Mouse (Mus musculus) lung, embryonic 16.5 days (tissue): ENCODE data around the gene Jrkl. TPM values are rescaled to one million over a fixed set of nuclear protein-coding genes. Genes with fewer than 3 reads are reported as not detected.
A peak's percentile ranks its signal among the peaks of the same experiment; 100 is the strongest.

Source experiments
- ATAC-seq: fragments of 200-750 bp; cut with Nextera tagmentation; 2 replicates; pipeline ENCODE4 v1.8.0; 2017; ENCODE audit warnings: low read depth, mild to moderate bottlenecking, moderate library complexity
- H3K27ac ChIP-seq: fragments of 300-500 bp; sonication (generic); 2 replicates; pipeline ENCODE4 v1.5.1; 2014; ENCODE audit warnings: mild to moderate bottlenecking, control low read depth, low read length
- H3K27me3 ChIP-seq: fragments of 300-500 bp; sonication (generic); 2 replicates; pipeline ENCODE4 v1.6.1; 2014; ENCODE audit warnings: low read depth, low read length, mixed read lengths; ENCODE audit not compliant: control insufficient read depth, insufficient read depth
- H3K36me3 ChIP-seq: fragments of 300-500 bp; sonication (generic); 2 replicates; pipeline ENCODE4 v1.6.1; 2014; ENCODE audit warnings: low read length; ENCODE audit not compliant: control insufficient read depth, insufficient read depth
- H3K4me1 ChIP-seq: fragments of 300-500 bp; sonication (generic); replicated peaks from 2 replicates; pipeline ENCODE4 v1.6.1; 2014; ENCODE audit warnings: low read length, mixed read lengths; ENCODE audit not compliant: control insufficient read depth, insufficient read depth
- H3K4me2 ChIP-seq: fragments of 300-500 bp; sonication (generic); 2 replicates; pipeline ENCODE4 v1.6.1; 2014; ENCODE audit warnings: low read depth, low read length, control low read depth
- H3K4me3 ChIP-seq: fragments of 300-500 bp; sonication (generic); 2 replicates; pipeline ENCODE4 v1.5.1; 2014; ENCODE audit warnings: mild to moderate bottlenecking, low read length, control low read depth
- H3K9ac ChIP-seq: fragments of 300-500 bp; sonication (generic); 2 replicates; pipeline ENCODE4 v1.6.1; 2014; ENCODE audit warnings: low read length, control low read depth
- H3K9me3 ChIP-seq: fragments of 300-500 bp; sonication (generic); 2 replicates; pipeline ENCODE4 v1.6.1; 2016; ENCODE audit warnings: low read length; ENCODE audit not compliant: control insufficient read depth
- WGBS: fragments of 180-500 bp; shearing (Covaris S2); extraction: QIAGEN DNeasy Blood & Tissue Kit; methylation state at CpG from one replicate; pipeline ENCODE4 v1.1.7; 2014; 5-methylcytosine and 5-hydroxymethylcytosine counted together
- polyA plus RNA-seq: library from polyadenylated mRNA; unstranded; fragments of >200 nt; fragmentation: Nextera tagmentation; extraction: Ambion mirVana; gene quantifications from 2 replicates; pipeline ENCODE4 v1.2.1, GENCODE M21; 2015

Gene Jrkl
- 9.3 and 11.1 TPM in 2 replicates for polyA plus RNA-seq

DNA sequence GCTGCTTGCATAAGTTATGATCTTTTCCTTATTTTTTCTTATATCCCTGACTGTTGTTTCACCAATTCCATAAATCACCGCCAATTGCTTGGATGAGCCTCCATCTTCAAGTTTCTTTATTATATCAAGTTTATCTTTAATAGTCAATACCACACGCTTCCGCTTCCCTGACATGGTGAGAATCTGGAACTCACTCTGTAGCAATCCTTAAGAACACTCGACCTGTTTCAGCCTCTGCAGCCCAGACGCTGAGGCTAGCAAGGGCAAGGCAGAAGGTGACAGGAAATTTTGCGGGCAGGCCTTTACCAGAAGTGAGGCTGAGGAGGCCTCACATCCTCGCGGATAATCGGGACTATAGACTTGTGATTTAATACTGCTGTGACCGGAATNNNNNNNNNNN lies at the start of gene Jrkl:
Gene Jrkl (minus strand): TSS at position 349 of the 400 bp plus-strand sequence.
- H3K4me1 ChIP-seq, result peaks cover 3% of the 10 kb centered on the region; the same call in 1 of the 2 replicates
- H3K27me3 ChIP-seq, result no peaks in the 10 kb centered on the region
- H3K27ac ChIP-seq, result peak within 1 kb of the TSS; percentile 86
- no peak for ATAC-seq
- peak within 1 kb of the TSS; percentile 75 for H3K9ac ChIP-seq
- no peaks in the 10 kb centered on the region for H3K9me3 ChIP-seq
- H3K4me2 ChIP-seq, result peak within 1 kb of the TSS; percentile 58
- H3K4me3 ChIP-seq, result peak within 1 kb of the TSS; percentile 65
- WGBS, result 4% methylated on average over 10 of the region's 10 CpGs
- no peaks in the 10 kb centered on the region for H3K36me3 ChIP-seq

DNA sequence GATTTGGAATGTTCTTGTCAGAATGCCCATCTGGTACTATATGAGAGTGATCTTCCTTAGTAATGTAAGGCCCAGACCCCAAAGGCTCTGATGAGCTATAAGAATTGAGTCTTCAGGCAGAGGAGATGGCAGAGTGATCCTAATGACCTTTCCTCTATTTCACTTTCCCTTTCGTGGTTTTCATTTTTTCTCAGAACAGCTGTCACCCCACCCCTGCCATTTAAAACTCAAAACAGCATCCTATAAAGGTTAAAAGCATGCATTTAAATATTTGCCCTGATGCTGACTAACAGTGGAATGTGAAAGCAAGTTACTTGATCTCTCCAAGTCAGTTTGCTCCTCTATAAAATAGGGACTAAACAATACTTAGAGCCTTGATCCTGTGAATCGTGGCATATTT lies 41.9 kb upstream of the Jrkl start:
- no peak for ATAC-seq
- Histone ChIP-seq H3K9ac (no peak overlapping the region), H3K9me3 (no peaks in the 10 kb centered on the region), H3K36me3 (no peaks in the 10 kb centered on the region; the same call in 1 of the 2 replicates), H3K4me3 (no peak overlapping the region), H3K4me2 (no peak overlapping the region), H3K27ac (no peak overlapping the region), H3K27me3 (no peaks in the 10 kb centered on the region), H3K4me1 (no peaks in the 10 kb centered on the region)
- WGBS, result 65% methylated on average over 2 of the region's 2 CpGs

DNA sequence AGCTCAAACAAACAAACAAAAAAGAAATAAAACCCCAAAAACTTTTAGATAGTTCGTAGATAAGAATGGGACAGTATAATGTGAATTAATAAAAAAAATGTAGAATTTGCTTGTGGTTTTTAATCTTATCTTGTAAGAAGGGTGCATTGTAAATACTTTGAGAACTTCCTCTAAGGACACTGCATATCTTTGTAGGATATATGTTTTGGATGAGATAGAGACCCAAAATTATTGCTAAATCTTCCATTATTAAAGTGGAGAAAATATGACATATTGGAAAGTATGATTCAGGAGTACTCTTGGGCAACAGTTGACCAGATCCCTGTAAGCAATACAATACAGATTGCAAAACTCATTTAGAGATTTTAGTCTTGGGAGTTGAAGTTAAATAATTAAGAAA lies 27.6 kb upstream of the Jrkl start:
- 0 out of 2 replicates have a peak, but pooled peaks cover 5% of the 10 kb centered on the region for H3K36me3 ChIP-seq
- no peak for ATAC-seq
- no peaks in the 10 kb centered on the region for H3K27me3 ChIP-seq
- H3K4me3 ChIP-seq, result no peak overlapping the region
- 85% methylated on average over 1 of the region's 1 CpGs for WGBS
- H3K4me1 ChIP-seq, result no peaks in the 10 kb centered on the region
- no peak overlapping the region for H3K9ac ChIP-seq
- H3K4me2 ChIP-seq, result no peak overlapping the region
- no peak overlapping the region for H3K27ac ChIP-seq
- no peaks in the 10 kb centered on the region for H3K9me3 ChIP-seq

DNA sequence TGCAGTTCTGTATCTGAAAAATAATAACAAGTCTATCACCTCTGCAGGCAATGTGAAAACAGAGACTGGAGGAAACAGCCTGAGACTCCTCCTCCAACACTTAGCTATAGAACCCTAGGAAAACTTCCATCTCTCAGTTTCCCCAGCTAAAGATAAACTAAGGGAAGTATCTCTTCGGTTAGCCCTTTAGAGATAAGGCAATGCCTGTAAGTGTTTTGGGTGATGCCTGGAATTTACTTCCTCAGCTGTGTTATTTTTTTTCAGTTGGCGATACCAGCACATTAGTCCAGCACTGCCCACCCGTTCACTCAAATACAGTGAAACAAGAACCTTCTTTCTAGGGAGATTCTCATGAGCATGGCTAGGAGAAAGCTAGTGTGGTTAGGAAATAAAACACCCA lies 15.4 kb upstream of the Jrkl start:
- no peak overlapping the region for H3K27ac ChIP-seq
- no peak for ATAC-seq
- no peaks in the 10 kb centered on the region for H3K9me3 ChIP-seq
- no peaks in the 10 kb centered on the region for H3K4me1 ChIP-seq
- WGBS, result 57% methylated on average over 3 of the region's 3 CpGs
- no peak overlapping the region for H3K9ac ChIP-seq
- H3K4me2 ChIP-seq, result no peak overlapping the region
- H3K4me3 ChIP-seq, result no peak overlapping the region
- H3K36me3 ChIP-seq, result no peaks in the 10 kb centered on the region
- H3K27me3 ChIP-seq, result no peaks in the 10 kb centered on the region

DNA sequence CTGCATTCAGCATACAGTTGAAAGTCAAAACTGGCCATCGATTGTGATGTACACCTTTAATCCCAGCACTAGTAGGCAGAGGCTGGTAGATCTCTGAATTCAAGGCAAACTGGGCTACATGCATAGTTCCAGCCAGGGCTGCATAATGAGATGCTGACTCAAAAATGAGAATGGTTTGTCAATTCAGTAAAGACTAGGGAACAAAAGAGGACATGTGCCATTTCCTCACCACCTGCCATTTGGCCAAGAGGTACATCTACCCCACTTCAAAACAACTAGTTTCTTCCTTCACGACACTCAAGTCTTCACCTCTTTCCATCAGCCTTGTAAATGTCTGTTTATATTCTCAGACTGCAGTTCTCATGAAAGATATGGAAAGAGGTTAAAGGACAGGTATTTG lies 12.5 kb upstream of the Jrkl start:
- WGBS, result 89% methylated on average over 2 of the region's 2 CpGs

DNA sequence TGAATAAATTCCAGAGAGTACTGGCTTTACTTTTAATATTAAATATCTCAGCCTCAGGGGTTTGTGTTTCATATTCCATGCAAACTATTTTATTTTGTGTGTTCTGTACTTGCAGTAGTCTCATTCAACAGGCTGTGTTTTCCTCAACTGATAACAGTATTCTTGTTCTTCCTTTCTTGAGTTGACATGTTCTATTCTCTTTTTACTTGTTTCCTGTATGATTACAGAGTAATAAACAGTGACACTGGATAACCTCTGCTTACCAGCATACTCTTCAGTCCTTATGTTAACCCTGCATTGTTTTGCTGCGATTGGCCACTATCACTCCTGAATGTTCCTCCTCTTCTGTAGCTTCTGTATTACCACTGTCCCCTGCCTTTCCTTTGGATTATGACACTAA lies 11.1 kb upstream of the Jrkl start:
- no peaks in the 10 kb centered on the region for H3K4me1 ChIP-seq
- H3K9ac ChIP-seq, result no peak overlapping the region
- H3K4me2 ChIP-seq, result no peak overlapping the region
- H3K27ac ChIP-seq, result no peak overlapping the region
- H3K9me3 ChIP-seq, result no peaks in the 10 kb centered on the region
- H3K27me3 ChIP-seq, result no peaks in the 10 kb centered on the region
- peaks cover 2% of the 10 kb centered on the region; the same call in 1 of the 2 replicates for H3K36me3 ChIP-seq
- WGBS, result 91% methylated on average over 1 of the region's 1 CpGs
- no peak overlapping the region for H3K4me3 ChIP-seq
- ATAC-seq, result no peak

More for the DNA sequence above, 12.5 kb upstream of the Jrkl start:
- Histone ChIP-seq H3K9me3 (no peaks in the 10 kb centered on the region), H3K4me3 (no peak overlapping the region), H3K27me3 (no peaks in the 10 kb centered on the region), H3K4me2 (no peak overlapping the region), H3K4me1 (no peaks in the 10 kb centered on the region), H3K27ac (no peak overlapping the region), H3K9ac (no peak overlapping the region), H3K36me3 (peaks cover 2% of the 10 kb centered on the region; the same call in 1 of the 2 replicates)
- ATAC-seq, result no peak

DNA sequence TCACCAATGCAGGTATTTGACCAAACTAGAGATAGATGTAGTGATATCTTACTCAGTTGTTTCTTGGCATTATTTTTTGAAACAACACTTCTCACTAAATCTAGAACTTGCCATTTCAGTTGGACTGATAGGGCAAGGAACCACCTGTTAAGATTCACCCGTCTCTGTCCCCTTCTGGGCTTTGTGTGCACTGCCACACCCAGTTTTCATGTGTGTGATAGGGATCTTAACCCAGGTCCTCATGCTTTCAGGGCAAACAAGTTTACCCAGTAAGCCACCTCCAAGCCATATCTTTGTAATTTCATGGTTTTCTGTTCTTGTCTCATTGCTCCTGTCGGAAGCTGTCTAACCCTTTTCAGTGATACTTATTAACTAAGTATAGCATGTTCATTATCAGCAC lies 5.6 kb upstream of the Jrkl start:
- Histone ChIP-seq H3K9ac (no peak overlapping the region), H3K27ac (no peak overlapping the region), H3K27me3 (no peaks in the 10 kb centered on the region), H3K4me1 (no peaks in the 10 kb centered on the region; the same call in 1 of the 2 replicates), H3K9me3 (no peaks in the 10 kb centered on the region), H3K4me3 (no peak overlapping the region), H3K36me3 (peaks cover 2% of the 10 kb centered on the region; the same call in 1 of the 2 replicates), H3K4me2 (no peak overlapping the region)
- no peak for ATAC-seq
- 71% methylated on average over 2 of the region's 2 CpGs for WGBS

DNA sequence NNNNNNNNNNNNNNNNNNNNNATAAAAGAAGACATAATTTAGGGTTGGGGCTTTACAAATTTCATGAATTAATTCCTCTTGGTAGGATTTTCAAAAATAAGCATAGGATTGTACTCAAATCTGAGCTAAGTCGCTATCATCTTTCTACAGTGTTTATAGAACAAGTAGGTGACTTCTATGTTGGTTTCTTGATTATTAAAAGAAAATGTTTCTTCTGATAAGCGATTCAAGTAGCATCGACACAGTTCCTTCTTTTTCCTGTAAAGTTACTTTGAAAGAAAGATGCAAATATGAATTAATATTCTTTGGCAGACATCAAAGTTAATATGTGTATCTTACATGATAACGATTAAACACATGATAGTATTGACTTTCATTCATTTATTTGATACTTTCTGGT lies 2.5 kb upstream of the Jrkl start:
- H3K4me2 ChIP-seq, result no peak overlapping the region; the same call in 1 of the 2 replicates
- H3K27me3 ChIP-seq, result no peaks in the 10 kb centered on the region
- no peak for ATAC-seq
- H3K9me3 ChIP-seq, result no peaks in the 10 kb centered on the region
- H3K4me1 ChIP-seq, result peaks cover 3% of the 10 kb centered on the region; the same call in 1 of the 2 replicates
- H3K27ac ChIP-seq, result no peak overlapping the region
- 90% methylated on average over 4 of the region's 4 CpGs for WGBS
- H3K9ac ChIP-seq, result no peak overlapping the region
- H3K4me3 ChIP-seq, result no peak overlapping the region; the same call in 1 of the 2 replicates
- H3K36me3 ChIP-seq, result no peaks in the 10 kb centered on the region

DNA sequence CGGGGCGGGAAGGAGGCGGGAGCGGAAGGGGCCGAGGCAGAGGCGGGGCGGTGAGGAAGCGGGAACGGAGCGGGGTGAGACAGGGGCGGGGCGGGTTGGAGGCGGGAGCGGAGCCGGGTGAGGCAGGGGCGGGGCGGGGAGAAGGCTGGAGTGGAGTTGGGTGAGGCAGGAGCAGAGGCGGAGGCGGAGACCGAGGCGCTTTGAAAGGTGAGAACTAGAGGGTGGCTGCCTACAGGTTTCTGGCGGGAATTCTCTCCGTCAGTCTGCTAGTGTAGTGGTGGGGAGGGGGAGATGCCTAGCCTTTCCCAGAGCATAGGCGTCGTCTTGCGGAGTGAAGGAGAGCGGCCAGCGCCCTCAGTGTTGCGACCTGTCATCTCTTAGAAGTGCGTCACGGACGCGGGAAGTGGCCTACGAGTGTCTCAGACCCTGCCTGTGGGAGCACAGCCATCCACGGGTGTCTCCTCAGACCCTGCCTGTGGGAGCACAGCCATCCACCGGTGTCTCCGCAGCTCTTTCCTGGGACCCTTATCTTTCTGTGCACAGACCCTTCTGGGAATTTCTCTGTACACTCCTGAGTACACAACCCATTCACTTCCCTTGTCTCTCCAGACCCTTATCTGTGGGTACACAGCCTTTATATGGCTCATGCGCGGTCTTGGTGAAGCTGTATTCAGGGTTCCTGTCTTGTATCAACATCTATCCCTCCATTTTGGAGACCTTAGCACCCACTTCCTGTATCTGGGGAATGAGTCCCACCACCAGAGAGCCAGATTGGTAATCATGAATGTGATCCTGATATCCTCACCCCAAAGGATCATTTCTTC lies 1.4 kb upstream of the Jrkl start, which contains the start of gene Ccdc82:
Gene Ccdc82 (plus strand): TSS at position 141 of the 824 bp plus-strand sequence.
- peak within 1 kb of the TSS; percentile 85 for H3K27ac ChIP-seq
- peak within 1 kb of the TSS; percentile 84 for H3K9ac ChIP-seq
- H3K36me3 ChIP-seq, result no peaks in the 10 kb centered on the region
- under 1% methylated on average over 29 of the region's 39 CpGs for WGBS
- H3K9me3 ChIP-seq, result no peaks in the 10 kb centered on the region
- peak; percentile 99 for ATAC-seq
- peak within 1 kb of the TSS; percentile 91 for H3K4me2 ChIP-seq
- peak within 1 kb of the TSS; percentile 76 for H3K4me3 ChIP-seq
- H3K27me3 ChIP-seq, result no peaks in the 10 kb centered on the region
- peaks cover 3% of the 10 kb centered on the region; the same call in 1 of the 2 replicates for H3K4me1 ChIP-seq
